Mouse (Mus musculus): ENCODE measurements around the gene Fmo9.

The Fmo9 gene

GRCm38 (mm10) chr1:166681745-166682144 lies at the start of gene Fmo9:
Gene Fmo9, minus strand, starts transcription at chr1:166681845.
- no peak for ATAC-seq (ENCODE audit: low TSS enrichment)

- no peak for ATAC-seq (ENCODE audit: low TSS enrichment)
These were observed 49.2 kb upstream of the Fmo9 start for GRCm38 (mm10) chr1:166730886-166731285.

GRCm38 (mm10) chr1:166730215-166730614 lies 48.6 kb upstream of the Fmo9 start:
- ATAC-seq (ENCODE audit: low TSS enrichment), result no peak

- ATAC-seq (ENCODE audit: low TSS enrichment), result no peak
These were observed 29.2 kb upstream of the Fmo9 start for GRCm38 (mm10) chr1:166710861-166711260.

GRCm38 (mm10) chr1:166702270-166702912 lies 20.7 kb upstream of the Fmo9 start:
- ATAC-seq (ENCODE audit: low TSS enrichment), result no peak

- ATAC-seq (ENCODE audit: low TSS enrichment), result peak; percentile 55; the same call in 1 of the 2 replicates
These were observed 12.4 kb downstream of the Fmo9 start for GRCm38 (mm10) chr1:166669264-166669663.

GRCm38 (mm10) chr1:166660800-166661199 lies 20.8 kb downstream of the Fmo9 start:
- ATAC-seq (ENCODE audit: low TSS enrichment), result no peak

- no peak for ATAC-seq (ENCODE audit: low TSS enrichment)
These were observed 34.1 kb downstream of the Fmo9 start, which contains the start of gene Gm4847 for GRCm38 (mm10) chr1:166647593-166647992. Gene Gm4847, minus strand, starts transcription at chr1:166647693.
